Comparison of ENCODE assay signal across 14 mouse cellular contexts in genomic region chr5:143583081-143583480, GRCm38 (mm10).
"Had no signal": no experiment of that assay in that cellular context is flagged by ENCODE, and none has a peak within 500 bp of the region (broad histone marks: within the 10 kb centered on the region; RNA-seq: fewer than 3 reads in every experiment).

No protein-coding gene starts in this region.

- H3K4me1 ChIP-seq: limb, embryonic 10.5 days; lung, embryonic 15.5 days; midbrain, embryonic 12.5 days; neural tube, embryonic 15.5 days had no signal

- H3K36me3 ChIP-seq: limb, embryonic 10.5 days; lung, embryonic 15.5 days; midbrain, embryonic 12.5 days; neural tube, embryonic 15.5 days had no signal

- H3K27ac ChIP-seq: limb, embryonic 10.5 days; lung, embryonic 15.5 days; macrophage; midbrain, embryonic 12.5 days; neural tube, embryonic 15.5 days had no signal

- H3K9me3 ChIP-seq: limb, embryonic 10.5 days; lung, embryonic 15.5 days; midbrain, embryonic 12.5 days; neural tube, embryonic 15.5 days had no signal

- DNase-seq: kidney, adult 18-20 months; kidney, postnatal 25 days; layer of hippocampus, adult 9-11 months; lung, postnatal 14 days; right cerebral cortex, adult 18-20 months; right cerebral cortex, postnatal 25 days had no signal

- H3K4me2 ChIP-seq: liver, embryonic 11.5 days; lung, embryonic 15.5 days; midbrain, embryonic 12.5 days; neural tube, embryonic 15.5 days had no signal

- H3K4me3 ChIP-seq: limb, embryonic 10.5 days; lung, embryonic 15.5 days; megakaryocyte, embryonic 14.5 days; midbrain, embryonic 12.5 days; myocyte; neural tube, embryonic 15.5 days had no signal

- H3K27me3 ChIP-seq: lung, embryonic 15.5 days; midbrain, embryonic 12.5 days; neural tube, embryonic 15.5 days had no signal

- H3K9ac ChIP-seq: lung, embryonic 15.5 days; midbrain, embryonic 12.5 days; neural tube, embryonic 15.5 days had no signal
